Mouse (Mus musculus): ENCODE results near the gene Spef2.
"Not testable (repeated sequence)": the region's sequence is repeated elsewhere in the genome, so short reads cannot be mapped to it uniquely, and the experiment has no call there.

The Spef2 gene

DNA sequence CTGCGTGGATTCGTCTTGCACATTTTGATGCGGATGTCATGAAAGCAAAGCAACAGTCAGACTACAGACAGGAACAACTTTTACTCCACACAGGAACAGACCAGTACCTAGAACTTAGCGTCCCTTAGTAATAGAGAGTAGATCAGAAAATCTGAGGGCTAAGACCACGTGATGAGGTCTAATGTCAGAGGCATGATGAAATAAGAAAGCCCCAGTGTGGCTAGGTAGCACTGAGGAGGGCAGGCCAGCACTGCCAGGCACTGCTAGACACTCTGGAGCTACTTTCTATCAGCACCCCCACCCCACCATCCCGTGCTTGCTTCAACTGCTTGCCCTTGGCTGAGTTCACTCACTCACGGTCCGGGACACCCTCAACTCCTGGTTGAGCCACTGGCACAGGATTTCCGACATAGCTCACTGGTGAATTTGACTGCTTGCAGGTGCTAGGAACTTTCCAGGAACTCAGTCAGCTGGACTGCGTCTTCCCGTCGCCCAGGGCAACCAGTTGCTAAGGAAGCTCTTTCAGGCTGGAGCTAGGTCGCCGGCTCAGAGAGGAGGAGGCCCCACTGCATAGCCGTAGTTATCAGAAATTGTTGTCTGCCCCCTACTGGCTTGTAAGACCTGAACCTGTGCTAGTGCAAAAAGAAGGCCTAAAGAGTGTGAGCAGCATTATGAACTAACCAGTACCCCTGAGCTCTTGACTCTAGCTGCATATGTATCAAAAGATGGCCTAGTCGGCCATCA, at the start of gene Spef2:
Spef2 (minus strand) TSS at position 510 of the 744 bp plus-strand sequence.
- DNase-seq (ENCODE audit: low spot score), result peak; percentile 76

DNA sequence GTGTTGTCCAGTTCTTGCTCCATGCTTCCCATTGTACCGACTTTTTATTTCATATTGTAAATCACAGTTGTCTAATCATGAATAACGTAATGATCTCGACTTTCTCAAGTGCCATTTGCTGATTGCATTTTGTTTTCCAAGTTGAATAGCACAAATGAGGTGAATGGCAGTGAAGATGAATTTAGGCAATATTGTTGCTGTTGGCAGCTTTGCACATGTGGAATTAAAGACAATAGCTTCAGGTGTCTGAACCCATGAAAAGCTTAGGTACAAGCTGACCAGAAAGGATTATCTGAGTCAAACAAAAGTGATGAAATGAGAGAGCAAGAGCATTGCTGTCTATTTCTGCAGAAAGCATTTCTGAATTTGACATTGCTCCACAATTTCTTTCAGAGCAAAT, 45.5 kb upstream of the Spef2 start:
- no peak for DNase-seq (ENCODE audit: low spot score)

DNA sequence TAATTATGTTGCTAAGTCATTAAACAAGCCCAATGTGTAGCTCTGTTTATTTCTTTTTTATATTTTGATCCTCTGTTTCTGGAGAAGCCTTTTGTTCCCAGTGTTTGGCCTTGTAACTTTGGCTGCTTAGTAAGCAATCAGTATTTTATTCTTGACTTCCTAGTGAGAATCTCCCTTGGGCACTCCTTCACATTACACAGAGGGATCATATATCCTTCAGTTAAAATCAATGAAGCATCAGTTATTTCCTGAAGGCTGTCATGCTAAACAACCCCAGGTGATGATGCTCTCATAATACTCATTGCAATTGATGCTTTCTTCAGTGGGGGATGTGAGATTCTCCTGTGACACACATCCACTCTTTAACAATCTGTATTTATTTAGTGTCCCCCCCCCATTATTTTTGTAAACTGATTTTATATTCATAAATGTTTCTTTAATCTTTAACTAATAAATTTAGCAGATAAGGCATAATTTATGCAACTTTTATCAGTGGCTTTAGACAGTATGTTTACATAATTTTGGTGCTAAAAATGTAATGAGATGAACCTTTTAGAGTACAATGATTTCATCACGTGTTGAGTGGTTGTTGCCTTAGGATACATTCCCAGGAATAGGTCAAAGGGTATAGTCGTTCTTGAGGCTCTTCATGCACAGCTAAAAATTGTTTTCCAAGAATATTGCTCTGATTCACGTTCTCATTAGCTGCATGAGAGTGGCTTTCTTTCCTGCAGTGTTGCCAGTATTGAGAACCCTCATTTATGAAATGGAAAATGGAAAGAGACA, 39.8 kb upstream of the Spef2 start:
- no peak for DNase-seq (ENCODE audit: low spot score)

DNA sequence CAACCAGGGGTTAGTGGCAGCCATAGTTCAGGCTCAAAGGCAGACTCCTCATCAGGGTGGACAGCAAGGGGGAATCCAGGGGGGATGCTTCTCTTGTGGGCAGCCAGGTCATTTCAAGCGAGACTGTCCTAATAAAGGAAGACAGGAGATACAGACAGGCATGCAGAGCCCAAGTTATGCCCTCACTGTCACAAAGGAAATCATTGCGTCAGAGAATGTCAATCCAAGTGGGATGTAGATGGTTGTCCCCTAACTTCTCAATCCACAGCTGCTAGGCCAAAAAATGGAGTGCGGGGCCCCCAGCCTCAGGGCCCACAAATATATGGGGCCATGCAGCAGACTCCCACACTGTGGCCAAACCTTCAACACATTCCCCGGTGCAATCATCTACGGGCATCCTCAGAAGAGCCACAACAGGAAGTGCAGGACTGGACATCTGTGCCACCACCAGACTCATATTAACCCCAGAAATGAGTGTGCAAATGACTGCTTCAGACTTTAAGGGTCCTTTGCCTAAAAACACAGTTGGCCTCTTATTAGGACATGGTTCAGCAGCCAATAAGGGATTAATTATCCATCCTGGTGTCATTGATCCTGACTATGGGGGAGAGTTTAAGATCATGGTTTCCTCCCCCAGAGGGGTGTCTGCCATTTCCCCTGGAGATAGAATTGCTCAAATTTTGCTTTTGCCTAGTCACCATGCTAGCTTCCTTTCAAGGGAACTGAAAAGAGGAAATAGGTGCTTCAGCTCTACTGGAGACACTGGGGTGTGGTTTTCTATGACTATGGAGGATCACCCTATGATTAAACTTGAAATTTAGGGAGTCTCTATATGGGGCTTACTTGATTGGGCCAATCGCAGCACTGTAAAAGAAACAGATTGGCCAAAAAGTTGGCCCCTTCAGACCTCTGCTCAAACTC, 25.8 kb upstream of the Spef2 start:
- DNase-seq (ENCODE audit: low spot score), result not testable (repeated sequence)

DNA sequence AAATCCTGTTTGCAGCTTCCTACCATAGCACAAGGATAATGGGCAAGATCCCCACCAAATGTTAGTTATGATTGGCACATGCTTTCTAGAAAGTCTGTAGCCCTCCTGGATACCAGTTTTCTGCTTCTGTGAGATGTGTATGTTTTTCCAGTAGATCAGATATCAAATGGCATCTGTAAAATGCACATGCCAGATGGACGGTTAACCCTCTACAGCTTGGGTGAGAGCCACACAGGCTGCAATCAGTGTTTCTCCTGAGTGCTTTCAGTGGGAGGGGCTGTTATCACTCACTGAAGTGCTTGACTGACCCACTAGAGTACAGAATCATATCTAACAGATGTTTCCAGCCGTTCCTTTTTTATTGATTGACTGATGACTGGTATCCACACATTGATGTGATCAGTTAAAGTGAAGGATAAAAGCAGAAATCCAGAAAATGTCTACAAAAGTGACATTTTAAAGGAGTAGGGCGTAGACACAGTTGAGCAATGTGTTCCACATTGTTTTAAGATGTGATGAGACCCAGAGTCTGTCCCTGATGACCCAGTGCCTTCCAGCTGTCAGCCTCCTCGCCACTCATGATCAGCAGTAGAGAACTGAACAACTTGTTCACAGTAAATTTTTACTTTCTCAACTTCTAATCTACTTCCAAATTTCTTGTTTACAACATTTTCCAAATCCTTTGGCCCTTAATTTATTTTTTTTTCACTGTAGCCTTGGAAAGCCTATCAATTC, 19.7 kb upstream of the Spef2 start:
- DNase-seq (ENCODE audit: low spot score), result no peak

DNA sequence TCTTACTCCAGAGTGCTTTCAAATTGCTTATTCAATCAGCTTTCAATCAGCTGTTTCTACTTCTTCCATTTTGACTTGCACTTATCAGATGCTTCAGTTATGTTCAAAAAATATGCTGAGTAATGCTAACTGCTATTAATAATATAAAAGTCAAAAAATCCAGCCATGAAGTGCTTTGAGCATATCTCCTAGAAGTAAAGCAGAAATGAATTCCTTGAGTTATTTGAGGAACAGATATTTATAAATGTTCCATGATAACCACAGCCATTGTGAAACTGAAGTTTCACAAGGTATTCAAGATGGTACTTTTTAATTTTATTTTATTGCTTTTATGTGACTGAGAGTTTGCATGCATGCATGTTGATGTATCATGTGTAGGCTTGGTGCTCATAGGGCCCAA, 18.4 kb upstream of the Spef2 start:
- no peak for DNase-seq (ENCODE audit: low spot score)

DNA sequence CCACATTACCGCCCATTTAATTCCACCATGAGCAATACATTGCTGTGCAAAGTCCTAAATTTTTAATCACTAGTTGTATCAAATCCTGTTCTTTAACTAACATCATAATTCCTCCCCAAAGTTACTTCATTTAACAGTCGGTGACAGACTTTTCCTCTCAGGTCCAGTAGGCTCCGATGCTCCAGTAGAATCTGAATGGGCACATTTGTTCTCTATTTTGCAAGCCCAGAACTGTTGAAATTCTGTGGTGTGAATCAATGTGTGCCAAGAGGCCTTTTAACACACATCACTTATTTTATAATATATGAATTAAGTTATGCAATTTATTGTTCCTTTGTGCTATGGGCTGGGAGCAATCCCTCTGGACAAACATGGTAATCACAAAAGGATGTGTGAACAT, 2.3 kb upstream of the Spef2 start:
- no peak for DNase-seq (ENCODE audit: low spot score)

DNA sequence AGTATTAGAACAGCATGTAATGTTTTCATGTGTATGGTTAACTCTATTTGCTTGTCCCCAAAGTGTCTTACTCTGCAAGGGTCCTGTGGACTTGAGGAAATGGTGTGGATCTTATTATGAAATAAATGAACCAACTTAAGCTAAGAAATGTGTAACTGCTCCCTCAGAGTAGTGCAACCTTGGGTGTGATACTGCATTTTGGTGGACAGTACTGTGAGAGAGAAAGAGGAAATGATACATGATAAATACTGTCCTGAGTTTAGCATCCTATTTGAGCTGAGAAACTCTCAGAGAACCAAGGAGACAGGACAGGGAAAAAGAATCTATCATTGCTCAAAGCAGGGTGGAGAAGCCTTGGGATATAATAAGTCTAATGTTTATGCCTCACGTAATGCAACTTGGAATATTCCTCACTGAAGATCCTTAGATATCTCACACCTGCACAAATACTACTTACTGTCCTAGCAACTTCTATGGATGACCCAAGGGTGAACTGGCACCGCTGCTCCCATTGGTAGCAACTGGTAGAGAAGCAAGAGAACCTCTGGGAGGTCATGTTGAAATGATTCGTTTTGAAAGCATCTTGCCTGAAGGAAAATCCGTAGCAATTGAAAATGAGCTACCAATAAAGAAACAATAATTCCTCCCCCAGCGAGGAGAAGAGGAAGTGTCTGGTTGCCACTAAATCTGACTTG, 1.1 kb downstream of the Spef2 start:
- no peak for DNase-seq (ENCODE audit: low spot score)

DNA sequence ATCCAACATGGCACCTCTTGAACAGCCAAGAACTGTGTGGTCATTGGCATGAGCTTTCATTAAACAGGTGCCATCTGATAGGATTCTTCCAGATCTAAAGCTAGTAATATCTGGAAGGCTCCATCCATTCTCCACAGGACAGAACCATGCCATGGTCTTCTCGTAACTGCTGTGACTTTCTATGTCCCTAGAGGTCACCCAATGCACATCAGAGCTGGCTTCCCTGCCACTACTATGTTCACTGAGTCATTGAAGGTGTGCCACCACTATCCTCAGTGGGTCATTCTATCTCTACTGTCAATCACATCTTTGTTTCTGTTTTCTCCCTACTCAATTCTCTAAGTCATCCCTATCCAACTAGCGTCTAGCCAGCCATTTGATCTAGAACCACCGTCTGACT, 6.5 kb downstream of the Spef2 start:
- no peak for DNase-seq (ENCODE audit: low spot score)

DNA sequence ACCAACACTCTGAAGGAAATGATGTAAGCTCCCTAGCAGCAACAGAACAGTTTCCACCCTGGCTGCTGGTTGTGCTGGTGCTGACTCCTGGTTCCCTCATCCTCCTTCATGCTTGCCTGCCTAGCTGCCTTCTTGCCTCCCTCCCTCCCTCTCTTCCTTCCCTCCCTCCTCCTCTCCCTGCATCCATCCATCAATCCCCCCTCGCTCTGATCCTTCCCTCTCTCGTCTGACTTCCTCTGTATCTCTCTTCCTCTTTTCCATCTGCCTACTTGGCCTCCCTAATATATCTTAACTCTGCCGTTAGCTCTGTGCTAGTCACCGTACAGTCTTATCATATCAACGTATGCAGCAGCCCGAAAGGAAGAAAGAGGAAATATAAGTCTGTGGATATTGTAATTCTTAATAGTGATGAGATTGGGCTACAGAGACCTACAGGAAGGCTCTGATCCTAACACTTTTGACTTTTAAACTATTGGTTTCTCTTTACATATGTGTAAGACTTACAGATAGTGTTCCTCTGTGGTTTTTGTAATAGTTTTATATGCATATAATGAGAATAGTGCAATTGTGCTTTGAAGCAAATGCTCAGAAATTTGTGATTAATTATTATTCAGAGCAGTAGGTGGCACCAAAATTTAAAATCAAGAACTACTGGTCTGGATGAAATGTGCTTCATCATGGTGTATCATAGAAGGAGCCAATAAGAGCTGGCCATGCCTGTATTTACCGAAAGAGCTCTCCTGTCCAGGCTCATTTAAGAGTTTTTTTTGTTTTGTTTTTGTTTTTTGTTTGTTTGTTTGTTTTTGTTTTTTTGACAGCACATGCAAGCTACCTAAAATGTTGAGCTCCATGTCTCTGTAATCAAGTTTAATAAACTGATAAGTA, 33.9 kb downstream of the Spef2 start:
- DNase-seq (ENCODE audit: low spot score), result no peak

DNA sequence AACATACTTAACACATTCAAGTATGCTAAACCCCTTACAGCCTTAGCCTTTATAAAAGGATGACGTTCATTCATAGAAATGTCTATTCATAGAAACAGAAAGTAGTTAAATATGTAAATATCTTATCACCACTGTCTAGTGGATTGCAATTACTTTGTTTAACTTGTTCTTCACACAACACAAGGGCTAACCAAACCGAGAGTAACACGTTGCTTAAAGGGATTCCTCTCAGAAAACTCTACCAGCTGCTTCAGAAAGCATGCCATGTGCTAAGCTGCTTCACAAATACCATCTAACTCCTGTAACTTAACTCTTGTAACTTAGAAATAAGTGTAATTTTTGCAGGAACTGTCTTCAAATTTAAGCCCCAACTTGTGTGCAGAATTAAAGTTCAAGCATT, 35.0 kb downstream of the Spef2 start:
- no peak for DNase-seq (ENCODE audit: low spot score)

DNA sequence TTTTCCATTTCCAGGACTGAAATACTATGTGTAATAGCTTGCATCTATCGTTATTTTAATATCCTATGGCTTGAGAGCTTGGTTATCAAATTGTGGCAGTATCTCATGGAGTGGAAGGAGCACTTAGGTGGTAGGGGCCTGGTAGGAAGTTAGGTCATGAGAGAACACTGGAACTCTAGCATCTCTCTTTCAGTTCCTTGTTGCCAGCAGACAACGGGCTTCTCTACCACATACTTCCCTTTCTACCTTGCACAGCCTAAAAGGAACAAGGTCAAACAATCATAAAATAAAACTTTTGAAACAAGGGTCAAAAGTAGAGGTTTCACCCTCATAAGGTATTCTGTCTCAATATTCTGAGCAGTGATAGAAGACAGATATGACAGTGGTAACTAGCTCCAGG, 38.3 kb downstream of the Spef2 start:
- DNase-seq (ENCODE audit: low spot score), result no peak

DNA sequence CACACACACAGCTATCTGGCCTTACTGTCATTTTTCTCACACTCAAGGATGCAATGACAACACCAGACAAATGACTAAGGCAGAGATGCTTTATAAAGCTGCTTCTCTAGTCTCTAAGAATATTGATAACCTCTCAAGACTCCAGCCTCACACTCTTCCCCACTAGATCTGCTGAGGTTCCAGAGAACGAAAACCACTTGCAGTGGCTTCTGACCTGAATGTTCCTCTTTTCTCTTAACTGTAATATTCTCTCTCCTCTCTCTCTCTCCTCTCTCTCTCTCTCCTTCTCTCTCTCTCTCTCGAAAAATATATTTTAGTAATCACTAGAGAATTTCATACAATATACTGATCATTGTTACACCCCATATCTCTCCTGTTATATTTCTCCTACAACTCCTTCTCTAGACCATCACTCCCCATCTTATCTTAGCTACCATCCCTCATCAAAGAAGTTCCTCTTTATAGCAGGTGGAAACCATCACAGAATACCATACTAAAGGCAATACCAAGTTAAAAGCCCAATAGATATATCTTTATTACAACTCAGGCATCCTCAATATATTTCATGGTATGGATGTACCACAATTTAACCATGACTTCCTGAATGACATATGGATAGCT, 42.7 kb downstream of the Spef2 start:
- no peak for DNase-seq (ENCODE audit: low spot score)

DNA sequence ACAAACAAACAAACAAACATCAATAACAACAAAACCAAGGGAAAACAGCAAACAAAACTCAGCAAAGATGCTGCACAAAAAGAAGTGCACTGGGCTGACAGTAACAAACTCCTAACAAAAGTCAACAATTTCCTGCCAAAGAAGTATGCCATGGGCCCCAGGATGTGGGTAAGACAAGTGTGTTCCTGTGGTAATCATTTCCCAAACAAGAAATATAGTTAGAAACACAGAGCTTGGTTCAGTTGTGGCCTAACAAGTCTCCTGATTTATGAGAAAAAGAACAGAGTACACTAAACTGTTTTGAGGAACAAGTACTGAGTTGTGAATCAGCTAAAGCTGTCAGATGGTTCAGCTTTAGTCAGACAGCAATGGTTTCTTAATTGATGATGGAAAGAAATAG, 46.8 kb downstream of the Spef2 start:
- DNase-seq (ENCODE audit: low spot score), result no peak

DNA sequence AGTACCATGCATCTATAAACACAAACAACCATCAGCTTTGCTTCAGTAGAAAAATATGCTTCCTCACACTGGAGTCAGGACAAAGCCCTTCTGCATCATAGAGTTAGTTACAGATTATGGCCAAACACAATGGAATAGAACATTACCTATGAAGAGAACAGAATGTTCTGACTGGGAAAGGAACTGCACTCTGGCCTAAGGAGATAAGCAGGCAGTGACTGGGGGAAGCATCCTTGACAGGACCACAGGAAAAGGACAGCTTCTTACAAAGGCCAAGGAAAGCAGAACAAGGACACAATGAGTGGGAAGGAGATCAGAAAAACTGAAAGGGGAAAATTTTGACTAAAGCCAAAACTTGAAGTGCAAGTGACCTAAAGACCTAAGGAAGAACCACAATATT, 56.9 kb downstream of the Spef2 start:
- no peak for DNase-seq (ENCODE audit: low spot score)

DNA sequence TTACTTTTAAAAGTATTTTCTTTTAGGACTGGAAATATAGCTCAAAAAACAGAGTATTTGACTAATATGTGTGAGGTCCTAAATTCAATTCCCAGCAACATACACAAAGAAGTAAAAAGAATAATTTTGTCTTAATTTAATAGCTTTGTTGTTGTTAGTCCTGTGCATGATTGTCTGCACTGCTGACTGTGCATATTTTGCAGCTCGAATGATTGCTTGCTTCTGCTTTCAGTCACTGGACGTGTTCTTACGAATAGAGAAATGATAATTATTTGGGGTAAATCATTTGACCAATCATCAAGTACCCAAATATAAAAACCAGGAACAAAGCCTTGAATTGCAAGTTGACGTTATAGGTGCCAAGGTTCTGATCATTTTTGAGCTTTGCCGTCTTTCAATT, 57.8 kb downstream of the Spef2 start:
- DNase-seq (ENCODE audit: low spot score), result no peak

DNA sequence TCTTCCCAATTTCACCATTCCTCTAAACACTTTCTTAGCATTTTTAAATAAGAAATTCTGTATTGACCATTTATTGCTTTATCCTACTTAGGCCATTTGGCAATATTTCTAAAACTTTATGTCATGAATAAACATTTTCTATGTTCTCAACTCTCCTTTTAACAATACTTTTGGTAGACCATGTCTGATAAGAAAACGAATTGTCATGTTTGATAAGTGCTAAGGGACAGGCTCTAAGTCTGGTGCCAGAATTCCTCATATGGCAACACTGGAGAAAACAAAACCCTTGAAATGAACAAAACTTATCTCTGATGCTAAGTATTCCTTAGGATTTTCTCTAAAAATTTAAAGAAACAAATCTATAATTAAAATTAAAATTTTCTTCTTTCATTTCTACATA, 58.2 kb downstream of the Spef2 start:
- no peak for DNase-seq (ENCODE audit: low spot score)

DNA sequence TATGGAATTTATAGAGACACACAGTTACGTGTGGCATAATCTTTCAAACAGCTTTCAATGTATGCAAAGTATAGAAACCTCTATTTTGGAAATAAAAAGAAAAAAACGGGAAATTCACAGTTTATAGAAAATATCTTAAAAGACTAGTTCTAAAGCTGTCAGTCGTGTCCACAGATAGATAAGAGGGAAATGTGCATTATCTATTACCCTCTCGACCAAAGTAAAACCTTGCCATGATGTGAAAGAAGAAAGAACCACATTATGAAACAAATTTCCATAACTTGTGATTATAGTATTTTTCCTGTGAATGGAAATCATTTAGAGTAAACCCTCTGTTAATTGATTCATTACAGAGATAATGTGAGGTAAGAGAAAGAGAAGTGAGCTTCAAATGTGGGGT, 65.2 kb downstream of the Spef2 start:
- no peak for DNase-seq (ENCODE audit: low spot score)

DNA sequence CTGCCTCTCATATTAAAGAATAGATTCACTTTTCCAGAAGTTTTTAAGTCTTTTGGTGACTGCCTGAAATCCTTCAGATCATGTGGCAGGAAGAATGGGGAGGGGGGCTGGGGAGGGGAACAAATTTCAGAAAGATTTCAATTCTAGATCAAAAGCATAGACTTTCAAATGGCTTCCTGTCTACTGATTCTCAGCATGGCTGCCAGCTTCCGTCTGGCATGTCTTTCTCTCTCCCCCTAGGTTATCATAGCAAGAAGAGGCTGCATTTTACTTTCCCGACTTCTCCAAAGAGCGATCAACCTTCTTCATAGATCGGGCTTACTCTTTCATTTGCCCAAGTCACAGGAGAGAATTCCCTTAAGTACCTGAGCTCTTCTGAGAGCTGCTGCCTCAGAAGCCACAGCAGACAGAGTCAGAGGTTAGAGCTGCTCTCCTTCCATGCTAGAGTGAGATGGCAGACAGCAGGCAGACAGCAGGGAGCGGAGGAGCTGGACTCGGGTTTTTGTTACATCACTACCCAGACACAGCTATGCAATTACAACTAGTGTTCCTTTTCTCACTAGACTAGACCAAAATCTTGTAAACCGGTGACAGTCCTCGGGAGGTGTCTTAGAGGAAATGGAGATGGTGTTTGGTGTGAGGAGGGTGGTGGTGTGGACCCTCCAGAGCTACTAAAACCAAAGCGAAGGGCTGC, 71.2 kb downstream of the Spef2 start:
- no peak for DNase-seq (ENCODE audit: low spot score)

All from ovary, adult 18-20 months (tissue).